Mouse (Mus musculus): ENCODE measurements around the gene Phf21a.

DNA sequence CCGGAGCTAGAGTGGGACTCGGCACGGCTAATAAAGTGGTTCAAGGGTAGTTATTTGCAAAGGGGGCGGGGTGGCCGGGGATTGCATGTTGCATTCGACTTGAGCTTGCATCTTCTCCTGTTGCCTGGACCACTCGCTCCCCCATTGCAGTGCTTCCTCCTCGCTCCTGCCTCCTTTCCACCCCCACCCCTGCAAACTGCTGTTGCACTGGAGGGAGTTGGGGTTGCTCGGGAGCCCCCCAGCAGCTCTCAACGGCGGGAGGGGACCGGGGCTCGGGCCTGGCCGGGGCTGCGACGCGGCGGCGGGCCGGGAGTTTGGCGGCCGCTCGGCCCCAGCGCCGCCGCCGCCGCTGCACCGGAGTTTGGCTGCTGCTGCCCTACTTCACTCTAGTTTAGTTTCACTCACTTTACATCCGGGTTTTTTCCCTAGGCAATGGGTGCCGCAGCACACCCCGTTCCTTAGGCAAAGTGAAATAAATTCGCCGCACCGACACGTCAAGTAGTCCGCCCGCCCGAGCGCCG, 90.1 kb downstream of the Phf21a start:
- no peak for TF ChIP-seq CTCF (conservative IDR thresholded peaks at IDR 0.05; ENCODE audit: insufficient read depth, insufficient read length, low read depth, low read length)
- TF ChIP-seq POLR2A (IDR thresholded peaks at IDR 0.05; ENCODE audit: low read depth, low read length): peak; percentile 25

Measured in kidney, adult 2 months (tissue).